Mouse (Mus musculus) small intestine, adult 2 months (tissue): ENCODE data around the gene Kyat1.

Source experiments
- CTCF ChIP-seq: fragments of 200-500 bp; IDR thresholded peaks from 2 replicates; pipeline ENCODE4 v1.5.1; 2012; ENCODE audit warnings: low read depth, mild to moderate bottlenecking, control low read depth, inconsistent platforms, low read length, moderate library complexity, mixed read lengths; ENCODE audit not compliant: insufficient replicate concordance, insufficient read length; ENCODE audit errors: extremely low read depth
- POLR2A ChIP-seq: fragments of 200-500 bp; IDR thresholded peaks from 2 replicates; pipeline ENCODE4 v1.6.1; 2012; ENCODE audit warnings: low read depth, mild to moderate bottlenecking, control low read depth, inconsistent platforms, low read length, moderate library complexity

DNA sequence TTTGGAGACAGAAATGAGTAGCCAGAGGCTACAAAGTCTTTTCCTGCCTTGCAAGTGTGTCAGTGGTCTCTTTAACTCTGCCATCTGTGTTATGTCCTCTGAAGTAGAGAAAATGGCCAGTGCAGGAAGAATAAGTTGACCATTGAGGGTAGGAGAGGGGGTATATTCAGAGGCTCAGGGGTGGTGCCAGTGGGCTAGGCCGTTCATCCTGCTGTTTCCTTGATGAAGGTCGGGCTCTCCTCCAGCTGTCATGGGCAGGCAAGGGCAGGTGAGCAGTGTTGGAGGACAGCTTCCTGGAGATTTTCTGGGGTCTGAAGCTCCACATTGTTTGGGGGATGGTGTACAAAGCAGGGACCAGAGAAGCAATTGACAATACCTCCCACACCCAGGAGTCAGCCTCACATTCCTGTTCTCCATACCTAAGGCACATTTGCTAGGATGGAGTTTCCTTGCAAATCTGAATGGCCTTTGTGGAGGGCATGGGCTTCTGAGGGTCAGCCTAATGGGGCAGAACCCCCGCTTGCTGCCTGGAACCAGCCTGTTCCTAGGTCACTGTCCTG, 33.3 kb upstream of the Kyat1 start:
- TF ChIP-seq POLR2A, result no peak
- TF ChIP-seq CTCF, result no peak
